Mouse (Mus musculus): Measurements from ENCODE around the gene Rgs9.

- TF ChIP-seq CTCF (IDR thresholded peaks at IDR 0.05; ENCODE audit: low read depth): no peak
- no peak for TF ChIP-seq EP300 (optimal IDR thresholded peaks at IDR 0.05)
These were observed 64.3 kb downstream of the Rgs9 start for GRCm38 (mm10) chr11:109233627-109234026.
